Mouse (Mus musculus): Measurements from ENCODE around the gene Brms1.
"Not testable (repeated sequence)": the region's sequence is repeated elsewhere in the genome, so short reads cannot be mapped to it uniquely, and the experiment has no call there.

Brms1 gene

DNA sequence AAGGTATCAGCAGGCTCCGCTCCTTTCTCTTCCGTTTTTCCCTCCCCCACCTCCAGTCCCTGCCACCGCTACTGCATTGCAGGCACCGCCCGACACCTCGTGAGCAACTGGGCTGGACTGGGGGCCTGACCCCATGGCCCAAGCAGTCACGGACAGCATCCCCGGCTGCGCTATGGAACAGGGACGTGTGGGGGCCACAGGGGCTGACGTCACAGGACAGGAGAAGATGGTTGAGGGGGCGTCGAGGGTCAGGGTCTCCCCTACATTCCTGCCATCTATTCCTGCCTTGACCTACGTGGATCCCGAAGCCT is 43.6 kb downstream of the Brms1 start:
- peak; percentile 64 for DNase-seq (ENCODE audit: extremely low read depth, insufficient read length, low spot score)

DNA sequence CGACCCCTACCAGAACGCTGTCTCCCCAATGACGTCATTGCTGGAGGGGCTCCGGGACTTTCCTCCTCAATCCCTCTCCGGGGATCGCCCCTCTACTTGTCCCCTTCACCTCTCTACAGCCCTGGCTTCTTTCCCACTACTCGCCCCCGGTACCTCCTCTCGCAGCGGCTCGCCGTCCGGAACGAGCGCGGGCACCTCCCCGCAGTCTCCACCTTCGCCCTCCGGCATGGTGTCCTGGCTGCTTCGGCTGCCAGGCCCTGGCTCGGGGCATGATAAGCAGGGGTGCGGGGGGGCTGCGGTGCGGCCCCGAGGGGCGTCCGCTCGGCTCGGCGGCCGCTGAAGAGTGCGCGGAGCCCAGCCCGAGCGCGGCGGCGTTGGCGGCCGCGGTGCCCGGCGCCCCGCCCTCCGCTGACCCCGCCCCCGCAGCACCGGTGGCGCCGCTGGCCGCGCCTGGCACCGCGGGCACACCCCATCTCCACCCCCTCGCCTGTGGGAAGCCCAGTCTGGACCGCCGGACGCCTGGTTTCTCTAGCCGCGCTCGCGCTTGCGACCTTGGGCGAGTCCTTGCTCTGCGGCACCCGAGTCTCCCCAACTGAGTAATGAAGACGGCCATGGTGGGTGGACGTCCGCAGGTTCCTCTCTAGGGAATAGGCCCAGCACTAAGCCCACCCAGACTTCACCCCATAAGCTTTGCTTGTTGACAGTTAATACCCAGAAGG is 44.1 kb downstream of the Brms1 start, which contains the start of gene Tmem151a:
Gene Tmem151a, minus strand, starts transcription at position 387 of the 719 bp plus-strand sequence.
- peak; percentile 70 for DNase-seq (ENCODE audit: extremely low read depth, insufficient read length, low spot score)

- DNase-seq (ENCODE audit: extremely low read depth, insufficient read length, low spot score), result not testable (repeated sequence)
These were observed 45.4 kb downstream of the Brms1 start for GRCm38 (mm10) chr19:5086533-5086932.

- DNase-seq (ENCODE audit: extremely low read depth, insufficient read length, low spot score), result peak; percentile 89
These were observed 47.0 kb downstream of the Brms1 start, which contains the start of gene Yif1a for GRCm38 (mm10) chr19:5087884-5088728. TSS of gene Yif1a (plus strand) at chr19:5088538.

- no peak for DNase-seq (ENCODE audit: extremely low read depth, insufficient read length, low spot score)
These were observed 48.2 kb downstream of the Brms1 start for GRCm38 (mm10) chr19:5089324-5089723.

DNA sequence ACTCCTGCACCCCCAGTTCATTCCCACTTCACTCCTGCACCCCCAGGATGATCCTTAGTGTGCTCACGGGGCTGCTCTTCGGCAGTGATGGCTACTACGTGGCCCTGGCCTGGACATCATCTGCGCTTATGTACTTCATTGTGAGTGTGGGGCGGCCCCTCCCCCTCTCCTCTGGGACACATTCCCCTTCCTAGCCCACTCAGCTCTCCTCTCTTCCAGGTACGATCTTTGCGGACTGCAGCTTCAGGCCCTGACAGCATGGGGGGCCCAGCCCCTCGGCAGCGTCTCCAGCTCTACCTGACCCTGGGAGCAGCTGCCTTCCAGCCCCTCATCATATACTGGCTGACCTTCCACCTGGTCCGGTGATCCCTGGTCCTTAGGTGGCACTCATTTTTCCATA is 50.9 kb downstream of the Brms1 start:
- DNase-seq (ENCODE audit: extremely low read depth, insufficient read length, low spot score), result no peak

GRCm38 (mm10) chr19:5093481-5094242 is 52.5 kb downstream of the Brms1 start:
- DNase-seq (ENCODE audit: extremely low read depth, insufficient read length, low spot score), result no peak

GRCm38 (mm10) chr19:5094243-5094632 is 53.1 kb downstream of the Brms1 start:
- peak; percentile 56 for DNase-seq (ENCODE audit: extremely low read depth, insufficient read length, low spot score)

DNA sequence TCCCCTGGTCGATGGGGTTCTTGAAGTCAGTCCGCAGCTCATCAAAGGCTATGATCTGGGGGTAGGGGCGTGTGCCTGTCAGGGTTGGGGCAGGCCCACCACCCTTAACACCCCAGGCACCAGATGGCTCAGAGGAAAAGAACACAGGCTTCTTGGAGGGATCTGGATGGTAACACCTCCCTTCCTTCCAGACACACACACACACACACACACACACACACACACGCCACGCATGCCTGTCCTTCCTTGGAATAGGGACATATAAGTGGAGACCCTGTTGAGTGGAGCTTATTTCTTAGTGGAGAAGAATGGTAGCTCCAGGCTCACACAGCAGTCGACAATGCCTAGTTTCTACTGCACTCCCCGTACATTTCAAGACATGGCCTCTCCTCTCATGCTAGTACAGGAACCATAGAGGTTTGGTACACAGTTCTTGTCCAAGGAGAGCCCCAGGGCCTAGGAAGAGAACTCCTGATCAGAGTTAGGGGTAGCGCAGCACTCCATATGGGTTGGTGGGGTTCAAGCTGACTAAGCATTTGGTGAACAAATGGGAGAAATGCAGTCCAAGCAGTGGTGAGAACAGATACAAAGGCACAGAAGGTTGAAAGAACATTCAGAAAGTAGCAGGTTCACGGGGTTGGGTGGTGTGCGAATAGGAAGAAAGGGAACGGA is 53.7 kb downstream of the Brms1 start:
- no peak for DNase-seq (ENCODE audit: extremely low read depth, insufficient read length, low spot score)

DNA sequence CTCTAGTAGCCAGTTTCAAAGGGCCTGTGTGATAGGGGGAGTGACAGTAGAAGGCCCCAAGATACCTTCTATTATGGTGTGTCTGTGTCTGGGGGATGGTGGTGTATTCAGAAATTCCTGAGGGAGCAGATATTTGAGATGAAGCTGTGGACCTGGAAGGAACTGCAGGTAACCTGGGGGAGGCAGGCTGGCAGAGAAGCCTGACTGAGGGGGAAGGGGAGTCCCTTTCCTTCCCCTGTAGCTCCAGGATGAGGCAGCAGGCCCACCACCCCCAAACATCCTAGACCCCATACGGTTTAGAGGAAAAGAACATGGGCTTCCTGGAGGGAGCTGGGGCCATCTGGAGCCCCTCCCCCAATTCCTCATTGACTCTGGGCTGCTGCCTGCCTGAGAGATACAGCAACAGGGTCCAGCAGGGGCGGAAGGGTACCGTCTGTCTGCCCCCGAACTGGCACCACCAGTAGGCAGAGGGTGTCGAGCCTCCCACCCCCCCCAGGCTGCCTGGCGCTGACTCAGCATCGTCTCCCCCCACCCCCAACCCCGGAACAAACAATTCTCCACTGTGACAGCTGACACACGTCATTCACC is 54.8 kb downstream of the Brms1 start:
- DNase-seq (ENCODE audit: extremely low read depth, insufficient read length, low spot score), result no peak

DNA sequence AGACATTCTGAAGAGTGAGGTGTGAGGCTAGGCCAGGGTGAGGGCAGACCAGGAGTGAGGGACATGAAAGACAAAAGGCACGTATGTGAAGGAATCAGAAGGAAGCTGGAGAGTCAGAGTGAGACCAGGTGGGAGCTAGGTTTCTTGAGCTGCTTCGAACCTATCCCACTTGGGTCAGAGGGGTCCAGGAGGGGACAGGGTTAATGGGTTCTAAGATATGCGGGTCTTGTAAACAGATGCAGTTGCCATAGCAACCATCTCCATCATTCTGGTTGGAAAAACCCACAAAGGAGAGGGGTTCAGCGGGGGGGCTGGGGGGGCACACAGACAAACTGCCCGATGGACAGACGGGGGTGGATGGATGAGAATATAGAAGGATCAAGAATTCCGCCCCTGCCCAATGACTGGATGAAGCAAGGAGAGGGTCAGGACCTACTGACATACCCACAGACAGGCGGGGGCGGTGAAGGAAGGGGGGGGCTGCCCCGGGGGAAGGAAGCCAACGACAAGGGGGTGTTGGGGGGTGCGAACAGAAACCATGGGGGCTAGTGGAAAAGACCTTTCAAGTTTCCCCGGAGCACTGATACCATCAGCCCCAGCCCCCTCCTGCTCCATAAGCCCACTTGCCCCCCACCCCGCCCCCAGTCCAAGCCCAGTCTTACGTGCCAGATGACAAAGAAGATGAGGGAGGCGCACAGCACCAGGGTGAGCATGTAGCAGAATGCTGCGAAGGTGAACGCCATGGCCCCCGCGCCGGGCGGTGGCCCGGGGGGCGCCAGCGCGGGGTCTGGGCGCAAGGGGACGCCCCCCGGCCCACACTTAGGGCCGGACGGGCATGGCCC is 56.6 kb downstream of the Brms1 start:
- no peak for DNase-seq (ENCODE audit: extremely low read depth, insufficient read length, low spot score)

DNA sequence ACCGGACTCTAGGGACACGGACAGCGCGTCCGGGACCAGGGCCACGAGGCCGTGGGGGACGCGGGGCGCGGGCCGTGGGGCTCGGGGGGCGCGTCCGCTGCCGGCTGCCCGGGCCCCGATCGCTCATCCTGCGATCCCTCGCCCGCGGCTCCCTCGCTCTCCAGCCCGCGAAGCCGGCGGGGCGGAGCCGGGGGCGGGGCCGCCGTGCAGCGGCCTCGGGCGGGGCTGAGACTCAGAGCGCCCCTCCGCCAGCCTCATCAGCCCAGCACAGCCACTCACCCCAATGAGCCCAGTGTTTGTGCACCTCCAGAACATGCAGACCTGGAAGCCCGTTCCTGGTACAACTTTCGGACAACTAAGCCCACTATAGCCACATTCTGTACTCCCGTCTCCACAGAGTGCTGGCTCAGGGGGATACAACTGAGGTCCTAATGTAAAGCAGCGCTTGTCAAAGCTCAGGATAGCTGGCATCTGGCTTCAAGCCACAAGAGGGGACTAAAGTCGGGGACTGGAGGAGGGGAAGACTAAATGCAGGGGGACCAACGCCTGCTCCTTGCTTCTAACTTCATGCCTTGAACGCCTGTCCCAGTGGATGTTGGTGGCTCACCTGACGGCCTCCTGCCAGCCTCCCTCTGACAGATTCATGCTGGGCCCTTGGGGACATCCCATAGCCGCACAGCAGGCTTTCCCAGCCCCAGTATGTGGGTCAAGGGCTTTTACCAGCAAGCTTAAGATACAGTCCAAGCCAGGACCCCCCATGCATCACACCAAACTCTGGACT is 57.4 kb downstream of the Brms1 start, which contains the start of gene Cnih2:
Gene Cnih2, minus strand, starts transcription at position 159 of the 781 bp plus-strand sequence.
- peak; percentile 62 for DNase-seq (ENCODE audit: extremely low read depth, insufficient read length, low spot score)

Data from 3134 (cell line).